Mouse (Mus musculus): ENCODE measurements around the gene Baz1a.

DNA sequence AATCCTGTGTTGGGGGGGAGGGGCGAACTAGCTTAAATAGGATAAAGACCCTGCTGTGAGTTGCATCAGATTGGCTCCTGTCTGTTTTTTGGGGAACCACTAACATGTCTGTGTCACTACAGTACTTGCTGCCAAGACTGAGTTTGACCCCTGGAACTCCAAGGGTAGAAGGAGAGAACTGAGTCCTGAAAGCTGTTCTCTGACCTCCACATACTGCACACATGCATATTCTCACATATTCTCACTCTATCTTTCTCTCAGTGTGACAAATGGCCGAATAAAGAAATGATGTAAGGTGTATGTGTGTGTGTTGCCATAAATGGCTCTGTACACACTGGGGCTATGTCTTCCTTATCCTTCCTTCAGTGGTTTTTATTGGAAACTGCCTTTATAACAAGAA lies 9.1 kb upstream of the Baz1a start:
- TF ChIP-seq CTCF (IDR thresholded peaks at IDR 0.05; ENCODE audit: borderline replicate concordance, insufficient read depth, low read length) (no peak), POLR2A (IDR thresholded peaks at IDR 0.05; ENCODE audit: low read depth, low read length) (no peak)

Data from embryonic fibroblast, embryonic 13.5 days (primary cell).